Mouse (Mus musculus): ENCODE measurements around the gene Olfr596.
"Not testable (repeated sequence)": the region's sequence is repeated elsewhere in the genome, so short reads cannot be mapped to it uniquely, and the experiment has no call there.

GRCm38 (mm10) chr7:103305348-103305747 lies at the start of gene Olfr596:
- TF ChIP-seq CTCF (IDR thresholded peaks at IDR 0.05); POLR2A (IDR thresholded peaks at IDR 0.05; ENCODE audit: insufficient read depth, low read depth, low read length); EP300 (IDR thresholded peaks at IDR 0.05; ENCODE audit: insufficient read depth, low read depth, low read length): not testable (repeated sequence)

Data from heart, adult 2 months (tissue).